Mouse (Mus musculus) hindbrain, embryonic 16.5 days (tissue): Measurements from ENCODE around the gene Nubp2. TPM values are rescaled to one million over a fixed set of nuclear protein-coding genes. Genes with fewer than 3 reads are reported as not detected.

Source experiments
- ATAC-seq: fragments of 200-750 bp; cut with Nextera tagmentation; 2 replicates; pipeline ENCODE4 v1.8.0; 2017; ENCODE audit warnings: moderate TSS enrichment, moderate library complexity
- H3K27ac ChIP-seq: fragments of 300-500 bp; sonication (generic); 2 replicates; pipeline ENCODE4 v1.5.1; 2014; ENCODE audit warnings: low read depth, mild to moderate bottlenecking, control low read depth, low read length, moderate library complexity
- H3K27me3 ChIP-seq: fragments of 300-500 bp; sonication (generic); replicated peaks from 2 replicates; pipeline ENCODE4 v1.6.1; 2014; ENCODE audit warnings: low read length; ENCODE audit not compliant: control insufficient read depth, insufficient read depth
- H3K36me3 ChIP-seq: fragments of 300-500 bp; sonication (generic); 2 replicates; pipeline ENCODE4 v1.6.1; 2014; ENCODE audit warnings: mild to moderate bottlenecking, low read length, moderate library complexity, mixed read lengths; ENCODE audit not compliant: control insufficient read depth, insufficient read depth
- H3K4me1 ChIP-seq: fragments of 300-500 bp; sonication (generic); 2 replicates; pipeline ENCODE4 v1.6.1; 2014; ENCODE audit warnings: low read depth, low read length; ENCODE audit not compliant: control insufficient read depth, insufficient read depth
- H3K4me2 ChIP-seq: fragments of 300-500 bp; sonication (generic); 2 replicates; pipeline ENCODE4 v1.6.1; 2014; ENCODE audit warnings: mild to moderate bottlenecking, low read length, control low read depth, moderate library complexity
- H3K4me3 ChIP-seq: fragments of 300-500 bp; sonication (generic); 2 replicates; pipeline ENCODE4 v1.5.1; 2014; ENCODE audit warnings: mild to moderate bottlenecking, low read length, control low read depth, moderate library complexity
- H3K9ac ChIP-seq: fragments of 300-500 bp; sonication (generic); 2 replicates; pipeline ENCODE4 v1.6.1; 2014; ENCODE audit warnings: low read depth, mild to moderate bottlenecking, control low read depth, low read length, moderate library complexity
- H3K9me3 ChIP-seq: fragments of 300-500 bp; sonication (generic); 2 replicates; pipeline ENCODE4 v1.6.1; 2014; ENCODE audit warnings: mild to moderate bottlenecking, low read length, moderate library complexity; ENCODE audit not compliant: control insufficient read depth
- WGBS: fragments of 180-500 bp; shearing (Covaris S2); extraction: QIAGEN DNeasy Blood & Tissue Kit; methylation state at CpG from one replicate; pipeline ENCODE4 v1.1.7; 2014; 5-methylcytosine and 5-hydroxymethylcytosine counted together
- polyA plus RNA-seq: library from polyadenylated mRNA; unstranded; fragments of >200 nt; fragmentation: Nextera tagmentation; extraction: Ambion mirVana; gene quantifications from 2 replicates; pipeline ENCODE4 v1.2.1, GENCODE M21; 2015

Nubp2 gene
- polyA plus RNA-seq, 1 experiment from 2014 or later = 64.1 TPM

DNA sequence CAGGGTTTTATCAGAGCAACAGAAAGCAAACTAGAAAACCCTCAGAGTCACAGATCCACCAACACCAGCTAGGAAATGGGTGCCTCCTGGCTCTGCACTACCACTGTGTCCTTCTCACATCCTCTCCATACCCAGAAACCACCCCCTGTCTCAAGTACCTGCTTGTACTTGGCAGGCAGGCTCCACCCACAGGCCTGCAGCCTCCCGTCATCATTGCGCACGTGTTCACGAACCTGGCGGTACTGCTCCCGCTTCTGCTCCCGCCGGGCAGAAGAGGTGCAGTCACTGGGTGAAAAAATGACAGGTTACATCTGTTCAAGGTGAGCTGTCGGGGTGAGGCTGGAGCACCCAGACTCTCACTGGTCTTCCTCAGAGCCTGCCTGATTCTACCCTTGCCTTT, 17.6 kb upstream of the Nubp2 start:
- no peak overlapping the region for H3K4me3 ChIP-seq
- H3K9ac ChIP-seq = no peak overlapping the region
- H3K27me3 ChIP-seq = no peaks in the 10 kb centered on the region
- peaks cover 88% of the 10 kb centered on the region for H3K36me3 ChIP-seq
- ATAC-seq = no peak
- H3K27ac ChIP-seq = no peak overlapping the region
- no peaks in the 10 kb centered on the region for H3K9me3 ChIP-seq
- H3K4me1 ChIP-seq = no peaks in the 10 kb centered on the region
- 89% methylated on average over 9 of the region's 9 CpGs for WGBS
- H3K4me2 ChIP-seq = no peak overlapping the region

DNA sequence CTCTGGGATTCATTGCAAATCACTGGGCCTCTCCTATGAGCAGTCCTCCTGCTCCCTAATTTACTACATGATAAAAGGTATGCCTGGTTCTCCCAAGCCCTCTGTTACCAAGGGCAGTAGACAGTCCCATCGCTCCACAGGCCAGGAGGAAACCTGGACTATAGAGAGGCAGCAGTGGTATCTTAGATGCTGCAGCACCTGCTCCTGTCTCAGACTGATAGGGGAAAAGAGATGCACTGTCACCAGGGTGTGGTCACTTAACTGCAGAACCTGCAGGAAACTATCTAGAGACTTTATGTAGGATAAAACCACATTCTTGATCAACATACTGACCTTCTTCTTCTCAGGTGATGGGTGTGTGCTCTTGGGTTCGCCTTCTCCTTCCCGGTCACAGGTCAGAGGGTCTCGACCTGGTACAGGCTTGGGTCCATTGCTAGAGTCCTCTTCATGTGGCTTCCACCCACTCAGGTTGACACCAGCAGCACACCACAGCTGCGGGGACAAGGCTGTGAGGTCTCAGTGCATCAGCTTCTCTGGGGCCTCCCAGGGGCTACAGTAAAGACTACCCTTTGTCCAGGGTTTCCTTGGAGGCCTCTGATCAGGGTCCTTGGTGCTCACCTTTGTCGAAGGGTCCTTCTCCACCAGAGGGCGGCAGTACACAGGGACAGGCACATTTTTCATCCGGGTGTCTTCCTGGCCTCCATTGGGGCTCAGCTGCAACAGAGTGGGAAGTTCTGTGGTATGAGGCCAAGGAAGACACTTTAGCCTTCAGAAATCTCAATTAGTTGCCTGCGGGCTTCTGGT, 16.7 kb upstream of the Nubp2 start:
- H3K9me3 ChIP-seq = no peaks in the 10 kb centered on the region
- no peak overlapping the region for H3K9ac ChIP-seq
- ATAC-seq = no peak
- H3K36me3 ChIP-seq = peaks cover 87% of the 10 kb centered on the region
- peaks cover 6% of the 10 kb centered on the region for H3K4me1 ChIP-seq
- H3K27me3 ChIP-seq = no peaks in the 10 kb centered on the region
- H3K27ac ChIP-seq = no peak overlapping the region
- H3K4me3 ChIP-seq = no peak overlapping the region
- WGBS = 66% methylated on average over 9 of the region's 9 CpGs
- no peak overlapping the region for H3K4me2 ChIP-seq

GRCm38 (mm10) chr17:24902124-24902523, 16.0 kb upstream of the Nubp2 start:
- H3K27ac ChIP-seq = no peak overlapping the region
- no peak overlapping the region for H3K9ac ChIP-seq
- WGBS = 92% methylated on average over 5 of the region's 5 CpGs
- ATAC-seq = no peak
- H3K4me1 ChIP-seq = peaks cover 13% of the 10 kb centered on the region
- no peaks in the 10 kb centered on the region for H3K27me3 ChIP-seq
- no peak overlapping the region for H3K4me3 ChIP-seq
- no peaks in the 10 kb centered on the region for H3K9me3 ChIP-seq
- H3K4me2 ChIP-seq = no peak overlapping the region
- peaks cover 87% of the 10 kb centered on the region for H3K36me3 ChIP-seq

DNA sequence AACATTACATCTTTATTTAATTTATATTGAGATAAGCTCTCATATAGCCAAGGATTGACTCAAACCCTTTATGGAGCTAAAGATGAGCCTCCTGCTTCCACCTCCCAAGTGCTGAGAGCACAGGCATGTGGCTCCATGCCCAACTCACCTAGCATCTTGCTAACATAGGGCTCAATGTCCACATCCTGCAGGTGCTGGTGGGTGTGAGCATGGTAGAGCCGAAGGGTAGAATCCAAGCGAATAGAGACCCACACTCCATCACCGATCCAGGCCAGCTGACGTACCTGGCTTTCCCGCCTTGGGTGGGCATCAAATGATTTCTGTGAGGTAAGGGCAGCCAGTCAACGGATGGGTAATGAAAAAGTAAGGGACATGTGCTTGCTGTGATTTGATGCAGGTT, 13.9 kb upstream of the Nubp2 start:
- Histone ChIP-seq H3K36me3 (peaks cover 69% of the 10 kb centered on the region), H3K9ac (no peak overlapping the region), H3K4me1 (peaks cover 25% of the 10 kb centered on the region), H3K9me3 (no peaks in the 10 kb centered on the region), H3K27me3 (no peaks in the 10 kb centered on the region), H3K4me2 (no peak overlapping the region), H3K27ac (no peak overlapping the region), H3K4me3 (no peak overlapping the region)
- ATAC-seq = no peak
- 94% methylated on average over 6 of the region's 6 CpGs for WGBS

GRCm38 (mm10) chr17:24899153-24899552, 13.0 kb upstream of the Nubp2 start:
- Histone ChIP-seq H3K4me3 (no peak overlapping the region), H3K4me2 (no peak overlapping the region), H3K27ac (no peak overlapping the region), H3K4me1 (peaks cover 28% of the 10 kb centered on the region), H3K27me3 (no peaks in the 10 kb centered on the region), H3K36me3 (peaks cover 62% of the 10 kb centered on the region), H3K9me3 (no peaks in the 10 kb centered on the region), H3K9ac (no peak overlapping the region)
- no peak for ATAC-seq
- WGBS = 78% methylated on average over 5 of the region's 5 CpGs

- no peak overlapping the region for H3K27ac ChIP-seq
- no peak for ATAC-seq
- H3K9me3 ChIP-seq = no peaks in the 10 kb centered on the region
- peak overlapping the region; percentile 47; the same call in 1 of the 2 replicates for H3K9ac ChIP-seq
- 86% methylated on average over 4 of the region's 4 CpGs for WGBS
- H3K36me3 ChIP-seq = peaks cover 58% of the 10 kb centered on the region
- no peak overlapping the region for H3K4me2 ChIP-seq
- no peaks in the 10 kb centered on the region for H3K27me3 ChIP-seq
- peaks cover 37% of the 10 kb centered on the region for H3K4me1 ChIP-seq
- H3K4me3 ChIP-seq = no peak overlapping the region
Observed at GRCm38 (mm10) chr17:24898041-24898854, 12.1 kb upstream of the Nubp2 start.

- no peaks in the 10 kb centered on the region for H3K27me3 ChIP-seq
- H3K9ac ChIP-seq = peak overlapping the region; percentile 47
- 65% methylated on average over 4 of the region's 4 CpGs for WGBS
- peak overlapping the region; percentile 97 for H3K4me2 ChIP-seq
- H3K4me1 ChIP-seq = peaks cover 41% of the 10 kb centered on the region
- peak overlapping the region; percentile 73 for H3K4me3 ChIP-seq
- no peak for ATAC-seq
- H3K9me3 ChIP-seq = no peaks in the 10 kb centered on the region
- H3K27ac ChIP-seq = no peak overlapping the region
- H3K36me3 ChIP-seq = peaks cover 61% of the 10 kb centered on the region
Observed at GRCm38 (mm10) chr17:24897600-24897999, 11.5 kb upstream of the Nubp2 start.

DNA sequence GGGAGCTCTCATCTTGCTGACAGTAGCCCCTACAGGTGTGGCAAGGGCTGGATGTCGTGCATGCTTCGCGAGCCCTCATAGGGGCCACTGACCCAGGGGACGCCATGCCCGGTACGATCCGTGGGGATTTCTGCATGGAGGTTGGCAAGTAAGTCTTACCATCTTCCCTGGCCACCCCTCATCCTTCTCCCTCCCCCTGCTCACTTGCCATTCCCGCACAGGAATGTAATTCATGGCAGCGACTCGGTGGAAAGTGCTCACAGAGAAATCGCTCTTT, 10.8 kb upstream of the Nubp2 start:
- Histone ChIP-seq H3K36me3 (peaks cover 60% of the 10 kb centered on the region), H3K4me1 (peaks cover 41% of the 10 kb centered on the region)
- no peak for ATAC-seq

GRCm38 (mm10) chr17:24896241-24896992, 10.3 kb upstream of the Nubp2 start, which contains the start of gene Nme3:
Nme3 (plus strand) TSS chr17:24896500.
- no peaks in the 10 kb centered on the region for H3K9me3 ChIP-seq
- H3K27ac ChIP-seq = peak within 1 kb of the TSS; percentile 88
- peak within 1 kb of the TSS; percentile 90 for H3K9ac ChIP-seq
- peaks cover 41% of the 10 kb centered on the region for H3K4me1 ChIP-seq
- peak; percentile 72 for ATAC-seq
- peaks cover 57% of the 10 kb centered on the region for H3K36me3 ChIP-seq
- H3K4me2 ChIP-seq = peak within 1 kb of the TSS; percentile 97
- 1% methylated on average over 47 of the region's 50 CpGs for WGBS
- peak within 1 kb of the TSS; percentile 73 for H3K4me3 ChIP-seq
- H3K27me3 ChIP-seq = no peaks in the 10 kb centered on the region

More for the DNA sequence above, 10.8 kb upstream of the Nubp2 start:
- Histone ChIP-seq H3K27ac (peak overlapping the region; percentile 88), H3K27me3 (no peaks in the 10 kb centered on the region), H3K9ac (peak overlapping the region; percentile 90), H3K9me3 (no peaks in the 10 kb centered on the region), H3K4me3 (peak overlapping the region; percentile 73), H3K4me2 (peak overlapping the region; percentile 97)
- 19% methylated on average over 11 of the region's 11 CpGs for WGBS
